Mouse (Mus musculus) spleen, adult 2 months (tissue): ENCODE measurements around the gene Ubap2l.

Experiments used
- CTCF ChIP-seq: fragments of 200-500 bp; IDR thresholded peaks from 2 replicates; pipeline ENCODE4 v1.5.1; 2011; ENCODE audit warnings: mild to moderate bottlenecking, inconsistent platforms; ENCODE audit not compliant: insufficient read depth, insufficient read length, insufficient replicate concordance; ENCODE audit errors: extremely low read depth
- POLR2A ChIP-seq: fragments of 200-500 bp; IDR thresholded peaks from 2 replicates; pipeline ENCODE4 v1.6.1; 2011; ENCODE audit warnings: low read depth, low read length, inconsistent platforms

DNA sequence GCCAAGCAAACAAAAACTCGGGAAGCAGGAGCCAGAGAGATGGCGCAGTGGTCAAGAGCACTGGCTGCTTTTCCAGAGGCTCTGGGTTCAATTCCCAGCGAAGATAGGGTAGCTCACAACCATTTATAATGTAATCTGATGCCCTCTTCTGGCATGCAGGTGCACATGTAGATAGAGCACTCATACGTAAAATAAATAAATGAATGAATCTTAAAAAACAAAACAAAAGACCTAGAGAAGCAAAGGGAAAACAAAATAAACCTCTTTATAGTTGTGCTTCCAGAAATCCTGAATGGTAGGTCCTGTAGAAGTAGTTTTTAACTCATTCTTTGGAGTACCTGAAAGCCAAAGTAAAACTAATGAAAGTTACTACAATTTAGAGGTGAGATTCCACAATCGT is 25.8 kb upstream of the Ubap2l start:
- TF ChIP-seq CTCF = no peak
- no peak for TF ChIP-seq POLR2A
